Mouse (Mus musculus): ENCODE results near the gene Klhdc8b.

Gene Klhdc8b

GRCm38 (mm10) chr9:108481520-108482210 lies 20.3 kb upstream of the Klhdc8b start:
- DNase-seq (ENCODE audit: low spot score in 2 of 2), result no peak

GRCm38 (mm10) chr9:108480813-108481519 lies 19.6 kb upstream of the Klhdc8b start:
- no peak for DNase-seq (ENCODE audit: low spot score in 2 of 2)

GRCm38 (mm10) chr9:108479721-108480351 lies 18.5 kb upstream of the Klhdc8b start, which contains the start of gene Lamb2:
Gene Lamb2 (plus strand): TSS chr9:108479736.
- DNase-seq (ENCODE audit: low spot score in 2 of 2), result no peak

DNA sequence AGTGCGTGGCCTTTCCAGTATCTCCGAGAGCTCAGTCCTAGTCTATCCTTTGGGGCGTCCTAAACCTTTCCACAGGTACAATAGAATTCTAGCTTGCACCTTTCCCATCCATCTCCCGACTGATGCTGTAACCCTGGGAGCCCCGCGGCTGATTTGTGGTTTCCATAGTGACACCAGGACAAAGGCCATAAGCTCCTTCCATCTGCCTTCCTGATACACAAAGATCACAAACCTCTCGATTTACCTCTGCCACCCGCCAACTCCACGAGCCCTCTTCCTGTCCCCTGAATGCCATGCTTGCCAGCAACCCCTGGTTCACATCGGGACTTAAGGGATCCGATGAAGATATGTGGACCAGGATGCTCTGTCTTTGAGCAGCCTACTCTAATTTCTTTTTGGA lies 17.9 kb upstream of the Klhdc8b start:
- no peak for DNase-seq (ENCODE audit: low spot score in 2 of 2)

DNA sequence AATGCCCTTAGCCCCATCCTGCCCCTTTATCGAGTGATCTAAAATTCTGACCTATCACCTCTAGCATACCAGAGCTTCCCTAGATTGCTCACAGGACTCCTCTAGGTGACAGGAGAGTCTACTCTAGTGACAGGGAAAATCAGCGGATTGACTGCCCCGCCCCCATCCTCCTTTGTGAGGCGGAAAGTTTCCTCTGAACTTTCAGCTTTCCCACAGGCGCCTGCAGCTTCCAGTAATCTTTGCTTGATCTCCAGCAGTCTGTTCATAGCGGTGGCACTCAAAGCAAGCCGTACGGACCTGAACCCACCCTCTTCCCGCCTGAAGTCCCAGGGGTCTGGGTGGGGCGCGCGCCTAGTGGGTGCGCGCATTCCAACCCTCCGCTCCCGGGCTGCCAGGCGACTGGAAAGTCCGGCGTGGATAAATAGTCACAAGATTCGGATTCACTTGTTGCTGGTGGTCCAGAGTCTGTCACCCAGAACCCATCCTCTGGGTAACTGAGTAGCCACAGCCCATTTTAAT lies 17.3 kb upstream of the Klhdc8b start:
- peak; percentile 80 to 82 for DNase-seq (ENCODE audit: low spot score in 2 of 2)

DNA sequence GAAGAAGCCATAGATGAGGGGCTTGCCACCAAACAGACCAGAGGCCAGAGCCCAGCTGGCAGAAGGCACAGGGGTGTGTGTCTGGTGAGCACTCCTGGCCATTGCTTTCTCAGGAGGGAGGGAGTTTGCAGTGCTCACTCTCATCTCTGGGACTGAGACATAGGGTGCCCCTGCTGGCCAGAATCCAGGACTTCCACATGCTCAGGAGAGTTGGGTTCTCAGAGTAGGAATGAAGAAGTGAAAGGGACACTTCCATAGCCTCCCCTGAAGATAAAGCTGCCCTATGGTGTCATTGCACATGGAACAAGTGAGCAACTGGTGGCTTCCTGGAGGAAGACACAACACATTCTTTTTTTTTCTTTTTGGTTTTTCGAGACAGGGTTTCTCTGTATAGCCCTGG lies 13.1 kb upstream of the Klhdc8b start:
- no peak for DNase-seq (ENCODE audit: low spot score in 2 of 2)

DNA sequence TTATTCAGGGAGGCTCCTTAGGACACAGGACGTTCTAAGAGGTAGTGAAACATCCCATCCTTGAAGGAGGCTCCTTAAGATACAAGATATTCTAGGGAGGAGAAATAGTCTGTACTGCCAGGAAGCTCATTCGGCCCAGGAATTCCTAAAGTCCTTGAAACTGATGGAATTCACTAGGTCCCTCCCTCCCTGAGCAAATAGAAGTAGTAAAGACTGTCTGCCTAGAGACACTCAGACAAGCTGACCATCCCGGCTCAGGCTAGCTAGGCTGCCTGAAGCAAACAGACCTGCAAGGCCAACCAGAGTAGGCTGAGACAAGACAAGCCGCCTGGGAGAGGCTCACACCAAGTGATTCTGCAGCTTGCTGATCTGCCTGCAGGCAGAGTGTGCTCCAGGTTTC lies 8.5 kb upstream of the Klhdc8b start:
- no peak for DNase-seq (ENCODE audit: low spot score in 2 of 2)

DNA sequence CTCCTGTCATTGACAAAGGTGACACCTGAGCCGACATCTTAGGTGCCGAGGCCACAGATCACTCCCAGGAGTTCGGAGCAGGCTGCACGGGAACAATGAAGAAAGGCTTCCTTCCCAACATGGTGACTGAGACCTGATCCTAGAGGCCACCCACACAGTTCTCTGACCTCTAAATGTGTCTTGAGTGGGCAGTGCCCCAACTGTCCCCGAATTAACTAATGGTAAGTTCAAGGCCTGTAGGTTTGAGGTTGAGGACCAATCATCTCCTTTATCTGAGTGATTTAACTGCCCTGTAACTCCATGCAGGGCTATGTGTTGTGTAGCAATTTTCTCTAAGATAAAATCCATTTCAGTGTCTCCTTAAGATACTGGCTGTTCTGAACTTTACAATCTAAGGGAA lies 8.0 kb upstream of the Klhdc8b start:
- no peak for DNase-seq (ENCODE audit: low spot score in 2 of 2)

DNA sequence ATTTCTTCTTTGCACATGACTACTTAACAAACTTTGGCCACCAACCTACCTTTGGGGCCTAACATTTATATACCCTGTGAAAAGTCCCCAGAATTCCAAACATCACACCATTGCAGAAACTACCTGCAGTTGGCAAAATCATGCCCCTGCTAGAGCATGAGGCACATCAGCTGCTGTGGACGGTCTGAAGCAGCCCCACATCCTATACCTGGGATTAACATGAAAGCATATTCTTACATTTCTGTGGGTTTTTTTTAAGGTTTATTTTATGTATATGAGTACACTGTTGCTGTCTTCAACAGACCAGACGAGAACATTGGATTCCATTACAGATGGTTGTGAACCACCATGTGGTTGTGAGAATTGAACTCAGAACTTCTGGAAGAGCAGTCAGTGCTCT lies 4.8 kb upstream of the Klhdc8b start:
- DNase-seq (ENCODE audit: low spot score in 2 of 2), result no peak

- DNase-seq (ENCODE audit: low spot score in 2 of 2), result peak in 1 of 2 experiments; percentile 18
Observed at GRCm38 (mm10) chr9:108463713-108464112, 2.3 kb upstream of the Klhdc8b start.

- peak in 1 of 2 experiments; percentile 47 for DNase-seq (ENCODE audit: low spot score in 2 of 2)
Observed at GRCm38 (mm10) chr9:108462192-108462591, 811 bp upstream of the Klhdc8b start.

DNA sequence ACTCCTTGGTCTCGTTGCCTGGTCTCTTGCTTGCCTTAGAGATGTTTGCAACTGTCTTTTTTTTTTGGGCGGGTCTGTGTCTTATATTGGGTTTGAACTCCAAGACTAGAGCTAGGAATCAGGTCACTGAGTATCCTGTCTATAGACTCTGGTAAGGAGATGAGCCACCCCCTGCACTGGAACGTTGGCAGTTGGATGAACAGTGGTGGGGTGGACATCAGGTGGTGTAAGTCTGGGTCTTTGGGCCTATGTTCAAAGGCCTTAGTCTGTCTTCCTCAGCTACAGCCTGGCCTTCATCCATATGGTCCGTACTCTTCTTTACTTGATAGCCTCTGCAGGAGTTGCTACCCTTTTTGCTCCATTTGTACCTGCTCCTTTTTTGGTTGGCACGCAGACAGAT lies 294 bp upstream of the Klhdc8b start:
- DNase-seq (ENCODE audit: low spot score in 2 of 2), result peak in 1 of 2 experiments; percentile 16

DNA sequence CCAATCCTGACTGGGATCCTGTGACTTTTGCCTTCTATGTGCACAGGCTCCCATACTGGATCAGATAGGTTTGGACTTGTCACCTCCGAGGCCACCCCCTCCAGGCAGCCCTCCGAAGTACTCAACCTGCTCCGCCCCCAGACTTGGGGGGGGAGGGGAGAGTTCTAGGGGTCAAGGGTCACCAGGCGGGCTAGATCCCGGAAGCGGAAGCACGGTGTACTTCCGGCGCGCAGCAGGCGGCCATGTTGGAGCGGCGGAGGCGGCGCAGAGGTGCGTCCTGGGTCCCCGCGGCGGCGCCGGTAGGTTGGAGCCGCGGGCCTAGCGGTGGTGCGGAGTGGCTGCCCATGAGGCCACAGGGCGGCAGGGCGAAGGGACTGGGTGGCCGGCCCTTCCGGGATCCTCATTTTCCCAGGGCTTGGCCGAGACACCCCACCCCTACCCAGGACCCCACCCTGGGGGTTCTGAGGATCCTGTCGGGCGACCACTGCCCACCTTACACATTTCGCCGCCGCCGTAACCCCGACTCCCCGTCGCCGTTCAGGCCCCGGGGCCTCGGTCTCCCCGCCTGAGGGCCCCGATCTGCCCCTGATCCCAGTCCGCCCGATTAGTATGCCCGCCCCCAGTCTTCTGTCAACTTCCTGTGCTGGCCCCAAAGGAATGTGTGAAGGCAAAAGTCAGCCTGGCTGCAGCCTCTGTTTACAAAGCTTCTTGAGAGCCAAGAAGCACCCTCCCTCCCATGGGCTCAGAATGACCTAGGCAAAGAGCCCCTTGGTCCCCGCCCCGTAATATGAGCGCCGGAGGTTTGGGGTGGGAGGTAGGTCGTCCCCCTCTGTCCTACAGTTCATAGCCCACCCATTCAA lies 832 bp downstream of the Klhdc8b start, which contains the start of gene Ccdc71:
Gene Ccdc71 (plus strand): TSS at position 209 of the 860 bp plus-strand sequence.
- DNase-seq (ENCODE audit: low spot score in 2 of 2), result peak; percentile 79 to 87

- DNase-seq (ENCODE audit: low spot score in 2 of 2), result no peak
Observed at GRCm38 (mm10) chr9:108459939-108460318, 1.5 kb downstream of the Klhdc8b start.

DNA sequence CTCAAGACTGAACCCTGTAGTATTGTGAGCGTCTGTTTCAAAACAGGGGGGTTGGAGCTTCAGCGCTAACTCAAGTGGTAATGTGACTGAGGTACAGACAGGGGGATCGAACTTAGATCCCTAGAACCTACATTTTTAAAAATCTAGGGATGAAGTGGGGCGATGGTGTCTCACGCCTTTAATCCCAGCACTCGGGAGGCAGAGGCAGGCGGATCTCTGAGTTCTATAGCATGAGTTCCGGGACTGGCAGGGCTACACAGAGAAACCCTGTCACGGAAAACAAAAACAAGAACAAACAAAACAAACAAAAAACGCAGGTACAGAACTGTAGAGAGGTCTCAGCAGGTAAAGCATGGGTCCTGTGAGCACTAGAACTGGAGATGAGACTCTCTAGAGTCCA lies 4.4 kb downstream of the Klhdc8b start:
- no peak for DNase-seq (ENCODE audit: low spot score in 2 of 2)

GRCm38 (mm10) chr9:108455747-108456571 lies 5.4 kb downstream of the Klhdc8b start:
- peak in 1 of 2 experiments; percentile 14 for DNase-seq (ENCODE audit: low spot score in 2 of 2)

- DNase-seq (ENCODE audit: low spot score in 2 of 2), result no peak
Observed at GRCm38 (mm10) chr9:108454429-108454828, 7.0 kb downstream of the Klhdc8b start.

DNA sequence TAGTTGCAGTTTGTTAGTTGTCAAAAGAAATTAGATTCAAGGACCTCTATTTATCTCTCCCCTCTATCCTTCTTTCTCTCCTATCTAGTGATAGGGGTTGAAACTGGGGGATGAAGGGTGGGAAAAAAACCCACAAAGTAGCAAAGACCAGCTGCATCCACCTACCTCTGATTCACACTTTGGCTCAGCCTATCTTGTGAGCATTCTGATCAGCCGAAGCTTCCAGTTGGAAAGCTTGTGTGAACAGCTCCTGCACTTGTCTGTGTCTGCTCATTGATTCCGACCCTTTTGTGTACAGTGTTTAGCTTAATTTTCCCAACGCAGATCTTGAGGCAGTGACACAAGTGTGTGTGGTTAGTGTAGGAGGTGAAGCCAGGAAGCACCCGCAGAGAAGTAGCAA lies 7.9 kb downstream of the Klhdc8b start:
- DNase-seq (ENCODE audit: low spot score in 2 of 2), result no peak

DNA sequence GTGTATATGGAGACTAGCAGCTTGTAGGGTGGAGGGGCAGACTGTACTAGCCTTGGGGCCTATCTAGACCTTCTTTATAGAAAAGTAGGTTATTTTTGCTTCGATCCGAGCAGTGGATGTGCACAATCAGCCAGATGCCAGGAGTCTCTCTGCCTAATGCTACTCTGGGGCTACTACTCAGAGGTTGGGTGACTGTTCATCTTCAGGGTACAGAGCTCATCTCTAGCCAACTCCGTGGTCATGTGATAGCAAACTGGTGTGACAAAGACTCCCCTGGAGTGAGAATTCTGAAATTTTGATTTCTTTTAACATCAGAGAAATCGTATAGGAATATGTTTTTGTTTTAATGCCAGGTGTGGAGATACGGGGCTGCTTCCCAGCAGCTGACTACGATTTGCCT lies 8.5 kb downstream of the Klhdc8b start:
- DNase-seq (ENCODE audit: low spot score in 2 of 2), result no peak

DNA sequence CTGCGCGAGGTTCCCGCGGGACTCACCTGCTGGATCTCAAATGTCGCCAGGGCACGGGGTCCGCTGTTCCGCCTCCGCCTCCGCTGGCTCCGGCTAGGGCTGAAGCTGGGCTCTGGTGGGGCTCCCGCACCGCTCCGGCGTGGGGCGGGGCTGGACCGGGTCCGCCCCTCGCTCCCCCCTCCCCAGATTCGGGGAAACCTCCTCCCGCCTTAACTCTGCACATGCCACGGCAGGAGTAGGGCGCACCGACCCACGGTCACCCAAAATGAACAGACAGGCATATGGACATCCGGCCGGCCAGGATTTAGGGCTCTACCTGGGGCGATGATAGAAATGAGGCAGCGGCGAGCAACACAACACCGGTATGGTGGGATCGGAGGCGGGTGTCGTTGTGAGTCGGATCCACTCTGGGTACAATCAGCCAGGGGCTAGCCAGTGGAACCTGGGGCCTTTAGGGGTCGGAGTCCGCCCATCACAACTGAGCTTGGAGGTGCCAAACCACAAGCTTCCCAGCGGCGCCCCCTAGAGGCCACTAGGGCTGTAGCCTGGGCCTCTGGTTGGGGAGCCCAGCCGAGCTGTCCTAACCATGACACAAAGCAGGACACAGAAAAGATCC lies 9.0 kb downstream of the Klhdc8b start:
- peak; percentile 81 to 92 for DNase-seq (ENCODE audit: low spot score in 2 of 2)

Measured in urinary bladder, postnatal 4 days (tissue).